Mouse (Mus musculus): ENCODE data around the gene Tchp. TPM values are rescaled to one million over a fixed set of nuclear protein-coding genes. Genes with fewer than 3 reads are reported as not detected.
A peak's percentile ranks its signal among the peaks of the same experiment; 100 is the strongest.

Tchp gene
- total and polyA plus RNA-seq, 2 experiments from 2014 or later, result 11.2 to 14.4 TPM

DNA sequence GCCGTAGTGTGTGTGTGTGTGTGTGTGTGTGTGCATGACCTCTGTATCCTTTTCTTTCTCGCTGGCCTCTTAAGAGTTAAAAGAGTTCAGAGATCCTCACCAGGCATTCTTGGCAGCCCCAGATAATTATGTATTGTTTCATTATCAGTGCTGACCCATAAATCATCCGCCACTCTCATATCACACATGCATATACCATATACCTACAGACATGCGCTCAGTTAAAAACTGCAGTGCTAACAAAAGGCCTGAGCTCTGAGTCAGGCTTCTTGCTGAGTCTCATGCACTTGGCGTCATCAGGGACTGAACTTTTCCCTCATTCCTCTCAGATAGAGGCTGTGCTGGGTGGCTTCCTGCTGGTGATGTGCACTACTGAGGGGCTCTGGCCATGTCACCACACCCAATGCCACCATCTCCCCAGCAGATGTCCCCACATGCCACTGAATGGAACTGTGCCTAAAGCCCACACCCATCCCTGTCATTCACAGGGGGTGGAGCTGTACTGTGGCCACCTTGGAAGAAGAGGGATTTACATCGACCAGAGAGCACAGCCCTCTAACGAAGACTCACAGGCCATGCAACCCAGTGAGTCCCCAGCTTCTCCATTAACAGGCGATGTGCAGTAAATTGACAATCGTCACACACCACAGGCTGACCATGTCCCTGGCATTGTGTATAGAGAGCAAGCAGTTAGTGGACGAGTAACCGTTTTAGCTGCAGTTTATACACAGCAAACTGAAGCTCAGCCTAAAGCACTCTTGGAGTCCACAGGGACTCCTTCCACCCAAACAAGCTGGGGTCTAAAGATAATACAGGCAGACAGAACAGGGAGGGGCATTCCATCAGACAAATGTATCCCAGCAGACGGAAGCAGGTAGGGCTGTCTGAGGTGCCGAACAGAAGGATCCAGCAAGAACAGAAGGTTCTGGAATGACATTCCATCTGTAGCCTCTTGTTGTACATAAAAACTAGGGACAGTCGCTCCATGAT lies 4.9 kb upstream of the Tchp start:
- no peaks in the 10 kb centered on the region for H3K9me3 ChIP-seq (ENCODE audit: low read length)
- peak; percentile 63 for TF ChIP-seq CTCF (IDR thresholded peaks at IDR 0.05)
- peak; percentile 64 for DNase-seq (ENCODE audit: low spot score)
- no peak overlapping the region for H3K4me2 ChIP-seq (ENCODE audit: low read depth, low read length, poor library complexity, severe bottlenecking)
- no peak overlapping the region for H3K27ac ChIP-seq (ENCODE audit: low read depth, low read length)
- no peaks in the 10 kb centered on the region for H3K36me3 ChIP-seq (ENCODE audit: insufficient read depth, low read length)
- no peak for ATAC-seq (ENCODE audit: low FRiP score)
- no peak overlapping the region for H3K4me3 ChIP-seq (ENCODE audit: low read depth, low read length)
- H3K4me1 ChIP-seq (ENCODE audit: insufficient read depth, low read length), result no peaks in the 10 kb centered on the region
- H3K9ac ChIP-seq (replicated peaks; ENCODE audit: low read length, poor library complexity, severe bottlenecking), result no peak overlapping the region
- WGBS, result 67% methylated on average over 14 of the region's 14 CpGs
- no peaks in the 10 kb centered on the region for H3K27me3 ChIP-seq (ENCODE audit: insufficient read depth, low read length)

- WGBS, result 55% methylated on average over 15 of the region's 15 CpGs
- no peak overlapping the region for H3K27ac ChIP-seq (ENCODE audit: low read depth, low read length)
- 0 out of 2 replicates have a peak overlapping the region, but pooled peaks have one; percentile 64 for H3K9ac ChIP-seq (replicated peaks; ENCODE audit: low read length, poor library complexity, severe bottlenecking)
- H3K4me1 ChIP-seq (ENCODE audit: insufficient read depth, low read length), result no peaks in the 10 kb centered on the region
- H3K9me3 ChIP-seq (ENCODE audit: low read length), result no peaks in the 10 kb centered on the region
- H3K27me3 ChIP-seq (ENCODE audit: insufficient read depth, low read length), result no peaks in the 10 kb centered on the region
- no peak for DNase-seq (ENCODE audit: low spot score)
- H3K4me2 ChIP-seq (ENCODE audit: low read depth, low read length, poor library complexity, severe bottlenecking), result peak overlapping the region; percentile 76
- H3K4me3 ChIP-seq (ENCODE audit: low read depth, low read length), result peak overlapping the region; percentile 74
- no peak for TF ChIP-seq CTCF (IDR thresholded peaks at IDR 0.05)
- H3K36me3 ChIP-seq (ENCODE audit: insufficient read depth, low read length), result peaks cover 21% of the 10 kb centered on the region
- no peak for ATAC-seq (ENCODE audit: low FRiP score)
Observed at GRCm38 (mm10) chr5:114708491-114708890, 931 bp downstream of the Tchp start.

GRCm38 (mm10) chr5:114709357-114709756 lies 1.8 kb downstream of the Tchp start:
- Histone ChIP-seq H3K4me2 (ENCODE audit: low read depth, low read length, poor library complexity, severe bottlenecking) (no peak overlapping the region), H3K4me3 (ENCODE audit: low read depth, low read length) (no peak overlapping the region), H3K4me1 (ENCODE audit: insufficient read depth, low read length) (no peaks in the 10 kb centered on the region), H3K36me3 (ENCODE audit: insufficient read depth, low read length) (peaks cover 24% of the 10 kb centered on the region), H3K27ac (ENCODE audit: low read depth, low read length) (no peak overlapping the region), H3K9me3 (ENCODE audit: low read length) (no peaks in the 10 kb centered on the region), H3K9ac (replicated peaks; ENCODE audit: low read length, poor library complexity, severe bottlenecking) (no peak overlapping the region), H3K27me3 (ENCODE audit: insufficient read depth, low read length) (no peaks in the 10 kb centered on the region)
- TF ChIP-seq CTCF (IDR thresholded peaks at IDR 0.05), result no peak
- ATAC-seq (ENCODE audit: low FRiP score) (no peak), DNase-seq (ENCODE audit: low spot score) (no peak)
- 95% methylated on average over 21 of the region's 21 CpGs for WGBS

DNA sequence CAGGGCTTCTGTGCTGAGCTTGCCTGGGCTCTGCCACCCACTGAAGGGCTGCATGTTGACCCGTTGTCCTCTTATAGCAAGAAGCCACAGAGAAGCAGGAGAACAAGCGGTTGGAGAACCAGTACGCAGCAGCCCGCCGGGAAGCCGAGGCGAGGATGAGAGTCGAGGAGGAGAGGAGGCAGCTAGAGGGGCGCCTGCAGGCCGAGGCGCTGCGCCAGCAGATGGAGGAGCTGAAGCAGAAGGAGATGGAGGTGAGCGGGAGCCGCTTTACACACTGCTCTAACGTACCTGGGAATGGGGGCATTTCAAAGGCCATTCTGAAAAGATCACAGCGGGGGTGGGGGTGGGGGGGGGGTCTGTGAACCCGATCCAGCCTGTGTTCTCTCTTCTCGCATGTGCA lies 7.0 kb downstream of the Tchp start:
- ATAC-seq (ENCODE audit: low FRiP score), result no peak
- no peak for DNase-seq (ENCODE audit: low spot score)
- no peaks in the 10 kb centered on the region for H3K4me1 ChIP-seq (ENCODE audit: insufficient read depth, low read length)
- no peak overlapping the region for H3K9ac ChIP-seq (replicated peaks; ENCODE audit: low read length, poor library complexity, severe bottlenecking)
- H3K27me3 ChIP-seq (ENCODE audit: insufficient read depth, low read length), result no peaks in the 10 kb centered on the region
- no peak overlapping the region for H3K4me3 ChIP-seq (ENCODE audit: low read depth, low read length)
- no peak for TF ChIP-seq CTCF (IDR thresholded peaks at IDR 0.05)
- no peak overlapping the region for H3K4me2 ChIP-seq (ENCODE audit: low read depth, low read length, poor library complexity, severe bottlenecking)
- H3K36me3 ChIP-seq (ENCODE audit: insufficient read depth, low read length), result peaks cover 72% of the 10 kb centered on the region
- WGBS, result 90% methylated on average over 18 of the region's 18 CpGs
- no peaks in the 10 kb centered on the region for H3K9me3 ChIP-seq (ENCODE audit: low read length)
- H3K27ac ChIP-seq (ENCODE audit: low read depth, low read length), result no peak overlapping the region

- ATAC-seq (ENCODE audit: low FRiP score) (no peak), DNase-seq (ENCODE audit: low spot score) (no peak)
- Histone ChIP-seq H3K4me2 (ENCODE audit: low read depth, low read length, poor library complexity, severe bottlenecking) (no peak overlapping the region), H3K36me3 (ENCODE audit: insufficient read depth, low read length) (peaks cover 80% of the 10 kb centered on the region), H3K27ac (ENCODE audit: low read depth, low read length) (no peak overlapping the region), H3K4me3 (ENCODE audit: low read depth, low read length) (no peak overlapping the region), H3K9ac (replicated peaks; ENCODE audit: low read length, poor library complexity, severe bottlenecking) (no peak overlapping the region), H3K4me1 (ENCODE audit: insufficient read depth, low read length) (no peaks in the 10 kb centered on the region), H3K27me3 (ENCODE audit: insufficient read depth, low read length) (no peaks in the 10 kb centered on the region), H3K9me3 (ENCODE audit: low read length) (no peaks in the 10 kb centered on the region)
- WGBS, result 91% methylated on average over 12 of the region's 12 CpGs
- TF ChIP-seq CTCF (IDR thresholded peaks at IDR 0.05), result no peak
Observed at GRCm38 (mm10) chr5:114717292-114717691, 9.7 kb downstream of the Tchp start.

DNA sequence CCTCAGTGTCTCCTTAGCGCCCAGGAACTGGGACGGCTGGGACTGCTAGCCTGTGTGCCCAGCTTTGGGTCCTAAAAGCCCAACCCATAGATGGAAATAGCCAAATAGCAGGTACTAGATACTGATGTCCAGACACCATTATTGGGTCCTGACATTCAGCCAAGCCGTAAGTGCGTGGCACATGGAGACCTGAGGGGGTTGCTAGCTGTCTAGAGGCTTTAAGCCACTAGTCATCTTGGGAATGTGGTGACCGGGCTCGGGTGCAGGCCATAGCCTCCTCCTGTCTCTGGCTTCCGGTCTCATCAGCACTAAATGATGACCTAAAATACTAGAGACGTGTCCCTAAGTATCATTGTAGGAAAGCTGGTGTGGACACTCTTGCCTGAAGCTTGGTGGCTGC lies 10.4 kb downstream of the Tchp start:
- H3K27ac ChIP-seq (ENCODE audit: low read depth, low read length), result no peak overlapping the region
- 97% methylated on average over 8 of the region's 8 CpGs for WGBS
- ATAC-seq (ENCODE audit: low FRiP score), result no peak

More for the DNA sequence above, 10.4 kb downstream of the Tchp start:
- Histone ChIP-seq H3K9ac (replicated peaks; ENCODE audit: low read length, poor library complexity, severe bottlenecking) (no peak overlapping the region), H3K27me3 (ENCODE audit: insufficient read depth, low read length) (no peaks in the 10 kb centered on the region), H3K4me3 (ENCODE audit: low read depth, low read length) (no peak overlapping the region), H3K36me3 (ENCODE audit: insufficient read depth, low read length) (peaks cover 83% of the 10 kb centered on the region), H3K4me2 (ENCODE audit: low read depth, low read length, poor library complexity, severe bottlenecking) (no peak overlapping the region), H3K9me3 (ENCODE audit: low read length) (no peaks in the 10 kb centered on the region), H3K4me1 (ENCODE audit: insufficient read depth, low read length) (no peaks in the 10 kb centered on the region)
- no peak for DNase-seq (ENCODE audit: low spot score)
- TF ChIP-seq CTCF (IDR thresholded peaks at IDR 0.05), result no peak
